Mouse (Mus musculus): ENCODE measurements around the gene Kctd17. TPM values are rescaled to one million over a fixed set of nuclear protein-coding genes. Genes with fewer than 3 reads are reported as not detected.

Gene Kctd17
- polyA plus RNA-seq, 1 experiment from 2014 or later = 79.8 TPM

DNA sequence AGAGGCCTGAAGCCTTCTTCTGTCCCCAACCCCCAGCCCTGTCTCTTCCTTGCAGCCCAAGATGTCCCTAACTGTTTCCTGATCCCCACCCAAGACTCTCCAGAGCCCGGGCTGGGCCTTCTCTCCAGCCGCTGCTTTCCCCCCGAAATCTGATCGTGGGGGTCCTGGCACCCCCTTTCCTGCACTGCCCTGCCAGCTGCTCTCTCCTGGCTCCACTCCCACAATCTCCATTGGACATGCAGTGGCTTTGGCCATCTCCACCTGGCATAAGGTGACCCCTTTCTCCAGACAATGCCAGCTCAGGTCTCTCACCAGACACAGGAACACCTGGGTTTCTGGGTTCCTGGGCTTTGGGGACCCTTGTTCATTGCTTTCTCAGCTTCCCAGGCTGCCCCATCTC lies 49.7 kb downstream of the Kctd17 start:
- H3K9me3 ChIP-seq (replicated peaks) = no peaks in the 10 kb centered on the region
- WGBS = 88% methylated on average over 4 of the region's 4 CpGs
- H3K4me3 ChIP-seq = no peak overlapping the region
- no peak overlapping the region for H3K4me2 ChIP-seq (replicated peaks)
- 0 out of 2 replicates have a peak, but pooled peaks cover 2% of the 10 kb centered on the region for H3K27me3 ChIP-seq
- no peaks in the 10 kb centered on the region for H3K4me1 ChIP-seq
- H3K36me3 ChIP-seq = no peaks in the 10 kb centered on the region
- no peak for ATAC-seq (ENCODE audit: low FRiP score)
- H3K27ac ChIP-seq = no peak overlapping the region
- no peak overlapping the region for H3K9ac ChIP-seq

GRCm38 (mm10) chr15:78479470-78479869 lies 51.1 kb downstream of the Kctd17 start:
- no peaks in the 10 kb centered on the region for H3K36me3 ChIP-seq
- 0 out of 2 replicates have a peak, but pooled peaks cover 2% of the 10 kb centered on the region for H3K27me3 ChIP-seq
- no peaks in the 10 kb centered on the region for H3K4me1 ChIP-seq
- 75% methylated on average over 5 of the region's 5 CpGs for WGBS
- no peaks in the 10 kb centered on the region for H3K9me3 ChIP-seq (replicated peaks)
- ATAC-seq (ENCODE audit: low FRiP score) = no peak
- no peak overlapping the region for H3K4me2 ChIP-seq (replicated peaks)
- H3K9ac ChIP-seq = no peak overlapping the region
- H3K4me3 ChIP-seq = no peak overlapping the region
- no peak overlapping the region for H3K27ac ChIP-seq

- 70% methylated on average over 7 of the region's 7 CpGs for WGBS
- H3K27me3 ChIP-seq = 0 out of 2 replicates have a peak, but pooled peaks cover 2% of the 10 kb centered on the region
- H3K4me3 ChIP-seq = no peak overlapping the region
- ATAC-seq (ENCODE audit: low FRiP score) = no peak
- H3K4me1 ChIP-seq = no peaks in the 10 kb centered on the region
- no peak overlapping the region for H3K9ac ChIP-seq
- H3K36me3 ChIP-seq = no peaks in the 10 kb centered on the region
- no peak overlapping the region for H3K27ac ChIP-seq
- no peaks in the 10 kb centered on the region for H3K9me3 ChIP-seq (replicated peaks)
- H3K4me2 ChIP-seq (replicated peaks) = no peak overlapping the region
These were observed 51.7 kb downstream of the Kctd17 start for GRCm38 (mm10) chr15:78480111-78480510.

GRCm38 (mm10) chr15:78480991-78481390 lies 52.6 kb downstream of the Kctd17 start:
- no peaks in the 10 kb centered on the region for H3K9me3 ChIP-seq (replicated peaks)
- no peak overlapping the region for H3K9ac ChIP-seq
- no peaks in the 10 kb centered on the region for H3K4me1 ChIP-seq
- ATAC-seq (ENCODE audit: low FRiP score) = no peak
- no peak overlapping the region for H3K4me2 ChIP-seq (replicated peaks)
- 83% methylated on average over 2 of the region's 2 CpGs for WGBS
- H3K27me3 ChIP-seq = 0 out of 2 replicates have a peak, but pooled peaks cover 2% of the 10 kb centered on the region
- H3K36me3 ChIP-seq = no peaks in the 10 kb centered on the region
- H3K4me3 ChIP-seq = no peak overlapping the region
- no peak overlapping the region for H3K27ac ChIP-seq

DNA sequence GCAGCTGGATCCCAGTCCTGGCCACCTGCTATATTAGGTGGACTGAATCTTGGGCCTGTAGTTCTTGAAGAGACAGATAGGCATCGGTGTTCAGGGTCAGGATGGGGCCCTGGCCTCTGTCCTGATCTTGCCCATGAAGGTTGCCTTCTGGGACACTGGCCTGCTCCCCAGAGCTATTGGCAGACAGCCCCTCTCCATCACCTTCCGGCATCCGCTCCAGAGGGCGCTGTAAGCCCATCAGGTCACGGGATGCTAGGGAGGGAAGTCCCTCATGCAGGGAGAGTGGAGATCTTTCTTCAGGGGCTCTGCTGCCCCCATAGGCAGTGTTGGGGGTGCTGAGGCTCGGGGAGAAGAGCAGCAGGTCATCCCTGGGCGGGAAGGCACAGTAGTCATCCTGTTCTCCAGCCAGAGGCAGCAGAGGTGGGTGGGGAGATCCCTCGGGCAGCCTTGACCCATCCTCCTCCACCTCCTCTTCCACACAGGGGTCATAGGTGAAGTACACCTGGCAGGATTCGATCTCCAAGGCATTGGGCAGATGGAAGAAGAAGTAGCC lies 53.2 kb downstream of the Kctd17 start:
- H3K36me3 ChIP-seq = no peaks in the 10 kb centered on the region
- no peaks in the 10 kb centered on the region for H3K4me1 ChIP-seq
- no peaks in the 10 kb centered on the region for H3K27me3 ChIP-seq
- no peak for ATAC-seq (ENCODE audit: low FRiP score)
- no peak overlapping the region for H3K9ac ChIP-seq
- H3K4me2 ChIP-seq (replicated peaks) = no peak overlapping the region
- 58% methylated on average over 9 of the region's 9 CpGs for WGBS
- no peak overlapping the region for H3K4me3 ChIP-seq
- no peaks in the 10 kb centered on the region for H3K9me3 ChIP-seq (replicated peaks)
- H3K27ac ChIP-seq = no peak overlapping the region

- no peak overlapping the region for H3K4me2 ChIP-seq (replicated peaks)
- no peak for ATAC-seq (ENCODE audit: low FRiP score)
- no peak overlapping the region for H3K4me3 ChIP-seq
- H3K9ac ChIP-seq = no peak overlapping the region
- 75% methylated on average over 3 of the region's 3 CpGs for WGBS
- no peak overlapping the region for H3K27ac ChIP-seq
- H3K9me3 ChIP-seq (replicated peaks) = no peaks in the 10 kb centered on the region
- no peaks in the 10 kb centered on the region for H3K27me3 ChIP-seq
- no peaks in the 10 kb centered on the region for H3K36me3 ChIP-seq
- H3K4me1 ChIP-seq = no peaks in the 10 kb centered on the region
These were observed 54.2 kb downstream of the Kctd17 start for GRCm38 (mm10) chr15:78482518-78482917.

GRCm38 (mm10) chr15:78483311-78483710 lies 54.9 kb downstream of the Kctd17 start:
- no peaks in the 10 kb centered on the region for H3K4me1 ChIP-seq
- H3K9ac ChIP-seq = no peak overlapping the region
- 79% methylated on average over 4 of the region's 4 CpGs for WGBS
- no peaks in the 10 kb centered on the region for H3K9me3 ChIP-seq (replicated peaks)
- H3K36me3 ChIP-seq = no peaks in the 10 kb centered on the region
- no peaks in the 10 kb centered on the region for H3K27me3 ChIP-seq
- H3K4me3 ChIP-seq = no peak overlapping the region
- no peak overlapping the region for H3K27ac ChIP-seq
- no peak for ATAC-seq (ENCODE audit: low FRiP score)
- no peak overlapping the region for H3K4me2 ChIP-seq (replicated peaks)

- no peaks in the 10 kb centered on the region for H3K27me3 ChIP-seq
- H3K9ac ChIP-seq = no peak overlapping the region
- no peak overlapping the region for H3K4me3 ChIP-seq
- peaks cover 3% of the 10 kb centered on the region; the same call in 1 of the 2 replicates for H3K4me1 ChIP-seq
- no peak overlapping the region for H3K27ac ChIP-seq
- 93% methylated on average over 1 of the region's 1 CpGs for WGBS
- no peak overlapping the region for H3K4me2 ChIP-seq (replicated peaks)
- H3K36me3 ChIP-seq = no peaks in the 10 kb centered on the region
- no peaks in the 10 kb centered on the region for H3K9me3 ChIP-seq (replicated peaks)
- no peak for ATAC-seq (ENCODE audit: low FRiP score)
These were observed 58.2 kb downstream of the Kctd17 start for GRCm38 (mm10) chr15:78486564-78486963.

DNA sequence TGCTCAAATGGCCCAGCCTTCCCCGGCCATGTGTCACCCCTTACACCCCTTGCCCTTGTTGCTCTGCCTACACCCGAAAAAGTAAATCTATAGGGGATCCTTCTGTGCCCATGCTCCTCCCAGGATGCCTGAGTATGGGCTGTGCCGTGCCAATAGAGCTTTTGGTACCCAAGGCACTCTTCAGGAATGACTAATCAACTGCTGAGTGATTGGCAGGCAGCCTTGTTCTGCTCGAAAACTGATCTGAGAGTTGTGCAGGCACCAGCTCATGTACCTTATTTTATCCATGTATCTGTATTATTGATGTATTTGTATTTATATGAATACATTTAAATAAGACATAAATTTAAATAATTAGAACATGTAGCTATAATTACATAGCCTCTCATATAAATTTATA lies 58.7 kb downstream of the Kctd17 start:
- H3K36me3 ChIP-seq = no peaks in the 10 kb centered on the region
- H3K27ac ChIP-seq = no peak overlapping the region
- H3K27me3 ChIP-seq = no peaks in the 10 kb centered on the region
- WGBS = 76% methylated on average over 4 of the region's 4 CpGs
- no peak overlapping the region for H3K4me3 ChIP-seq
- no peaks in the 10 kb centered on the region for H3K9me3 ChIP-seq (replicated peaks)
- peaks cover 3% of the 10 kb centered on the region; the same call in 1 of the 2 replicates for H3K4me1 ChIP-seq
- no peak overlapping the region for H3K4me2 ChIP-seq (replicated peaks)
- no peak overlapping the region for H3K9ac ChIP-seq
- ATAC-seq (ENCODE audit: low FRiP score) = no peak

Other genes with a start within 250 kb of the Kctd17 start
- gene Pvalb, start 222.2 kb upstream of the Kctd17 start, polyA plus RNA-seq (2016; fragmentation: Nextera tagmentation; extraction: Ambion mirVana) = 4.2 and 10.2 TPM in 2 replicates
- 3.9 and 5.4 TPM in 2 replicates for gene Ncf4, start 183.8 kb upstream of the Kctd17 start, polyA plus RNA-seq (2016; fragmentation: Nextera tagmentation; extraction: Ambion mirVana)
- gene Csf2rb2, start 122.8 kb upstream of the Kctd17 start, polyA plus RNA-seq (2016; fragmentation: Nextera tagmentation; extraction: Ambion mirVana) = 0.28 and 0.31 TPM in 2 replicates
- gene Csf2rb, start 102.8 kb upstream of the Kctd17 start, polyA plus RNA-seq (2016; fragmentation: Nextera tagmentation; extraction: Ambion mirVana) = 1.7 and 2.1 TPM in 2 replicates
- gene Tex33, start 32.7 kb upstream of the Kctd17 start, polyA plus RNA-seq (2016; fragmentation: Nextera tagmentation; extraction: Ambion mirVana) = not detected in 2 replicates
- 7.0 and 9.3 TPM in 2 replicates for gene Tst, start 22.7 kb upstream of the Kctd17 start, polyA plus RNA-seq (2016; fragmentation: Nextera tagmentation; extraction: Ambion mirVana)
- gene Mpst, start 22.1 kb upstream of the Kctd17 start, polyA plus RNA-seq (2016; fragmentation: Nextera tagmentation; extraction: Ambion mirVana) = 1.7 and 1.8 TPM in 2 replicates
- 0.14 TPM in 1 of 2 replicates, not detected in the other for gene Tmprss6, start 40.1 kb downstream of the Kctd17 start, polyA plus RNA-seq (2016; fragmentation: Nextera tagmentation; extraction: Ambion mirVana)
- 0.07 and 0.14 TPM in 2 replicates for gene Il2rb, start 66.7 kb downstream of the Kctd17 start, polyA plus RNA-seq (2016; fragmentation: Nextera tagmentation; extraction: Ambion mirVana)
- 11.6 and 13.0 TPM in 2 replicates for gene C1qtnf6, start 102.9 kb downstream of the Kctd17 start, polyA plus RNA-seq (2016; fragmentation: Nextera tagmentation; extraction: Ambion mirVana)
- gene Sstr3, start 116.1 kb downstream of the Kctd17 start, polyA plus RNA-seq (2016; fragmentation: Nextera tagmentation; extraction: Ambion mirVana) = 0.09 and 0.57 TPM in 2 replicates
- gene Rac2, start 144.2 kb downstream of the Kctd17 start, polyA plus RNA-seq (2016; fragmentation: Nextera tagmentation; extraction: Ambion mirVana) = 4.9 and 5.7 TPM in 2 replicates
- 6.3 and 7.8 TPM in 2 replicates for gene Cyth4, start 168.5 kb downstream of the Kctd17 start, polyA plus RNA-seq (2016; fragmentation: Nextera tagmentation; extraction: Ambion mirVana)